Mouse (Mus musculus) C2C12 (cell line): ENCODE results near the gene Prkrip1.

Experiments
- CEBPB ChIP-seq: IDR thresholded peaks from one replicate; pipeline ENCODE4 v1.6.1; 2011; ENCODE audit warnings: low read depth, mild to moderate bottlenecking, control low read depth, moderate library complexity
- CTCF ChIP-seq: IDR thresholded peaks from one replicate; pipeline ENCODE4 v1.5.1; 2011; ENCODE audit not compliant: control insufficient read depth, insufficient read depth, insufficient read length
- MYOD1 ChIP-seq: IDR thresholded peaks from one replicate; pipeline ENCODE4 v1.6.1; 2011; ENCODE audit warnings: low read depth; ENCODE audit not compliant: control insufficient read depth, insufficient read length

GRCm38 (mm10) chr5:136213716-136214115 is 15.0 kb upstream of the Prkrip1 start:
- TF ChIP-seq MYOD1 = no peak
- no peak for TF ChIP-seq CTCF
- no peak for TF ChIP-seq CEBPB
